Mouse (Mus musculus): ENCODE results near the gene Gm28305.

DNA sequence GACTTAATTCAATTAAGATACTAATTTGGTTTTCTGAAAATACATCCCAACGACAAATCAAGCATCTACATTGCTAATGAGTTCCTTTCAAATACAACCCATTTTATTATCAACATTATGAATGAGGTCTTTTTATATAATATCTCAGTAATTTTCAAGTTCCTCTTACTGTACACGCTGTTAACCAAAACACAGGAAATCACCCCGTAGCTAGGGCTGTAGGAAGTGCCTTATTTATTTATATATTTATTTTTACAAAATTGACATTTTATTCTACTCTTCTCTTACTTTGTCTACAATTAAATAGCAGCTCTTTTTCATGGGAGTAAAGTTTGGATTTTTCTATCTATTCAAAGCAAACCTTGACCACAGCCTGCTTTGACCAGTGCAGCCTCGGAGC lies 720 bp upstream of the Gm28305 start:
- TF ChIP-seq POLR2A (IDR thresholded peaks at IDR 0.05; ENCODE audit: insufficient read depth, low read depth, low read length) (no peak), EP300 (IDR thresholded peaks at IDR 0.05; ENCODE audit: insufficient read depth, low read depth, low read length) (no peak), CTCF (IDR thresholded peaks at IDR 0.05) (no peak)
